Mouse (Mus musculus): ENCODE results near the gene Large2. TPM values are rescaled to one million over a fixed set of nuclear protein-coding genes. Genes with fewer than 3 reads are reported as not detected.

Gene Large2
- polyA plus RNA-seq, 1 experiment: 1.9 TPM

DNA sequence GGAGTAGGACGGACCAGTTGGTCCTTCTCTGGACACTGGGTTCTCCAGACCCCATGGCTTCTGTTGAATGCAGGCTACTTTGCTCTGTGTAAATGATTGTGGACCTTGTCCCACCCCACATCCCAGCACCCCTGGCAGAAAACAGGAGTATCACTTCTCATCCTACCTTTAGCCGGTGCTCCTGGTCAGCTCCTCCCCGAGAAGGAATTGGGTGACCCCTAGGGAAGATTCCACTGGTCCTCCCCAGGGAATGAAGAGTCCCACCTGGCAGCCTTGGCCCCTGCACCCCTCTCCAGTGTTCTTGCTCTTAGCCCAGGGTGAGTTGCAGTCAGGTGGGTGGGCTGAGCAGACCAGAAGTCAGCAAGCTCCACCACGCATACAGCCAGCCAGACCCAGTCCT is 10.6 kb downstream of the Large2 start:
- Histone ChIP-seq H3K4me1 (ENCODE audit: control insufficient read depth, insufficient read depth, insufficient read length) (no peaks in the 10 kb centered on the region), H3K27ac (ENCODE audit: insufficient read depth, low read length) (no peak overlapping the region), H3K27me3 (ENCODE audit: control insufficient read depth, insufficient read depth, low read length) (no peaks in the 10 kb centered on the region), H3K4me3 (ENCODE audit: extremely low read depth, insufficient read depth, insufficient read length) (no peak overlapping the region), H3K36me3 (ENCODE audit: control insufficient read depth, insufficient read depth, low read length) (peaks cover 11% of the 10 kb centered on the region)
- 90% methylated on average over 4 of the region's 4 CpGs for WGBS
- no peak for TF ChIP-seq CTCF (IDR thresholded peaks at IDR 0.05; ENCODE audit: extremely low read depth, insufficient read depth, insufficient read length, insufficient replicate concordance)
- no peak for TF ChIP-seq POLR2A (IDR thresholded peaks at IDR 0.05; ENCODE audit: low read depth, low read length)
- no peak for DNase-seq (ENCODE audit: low read depth in 1 of 2, low spot score in 2 of 2)

DNA sequence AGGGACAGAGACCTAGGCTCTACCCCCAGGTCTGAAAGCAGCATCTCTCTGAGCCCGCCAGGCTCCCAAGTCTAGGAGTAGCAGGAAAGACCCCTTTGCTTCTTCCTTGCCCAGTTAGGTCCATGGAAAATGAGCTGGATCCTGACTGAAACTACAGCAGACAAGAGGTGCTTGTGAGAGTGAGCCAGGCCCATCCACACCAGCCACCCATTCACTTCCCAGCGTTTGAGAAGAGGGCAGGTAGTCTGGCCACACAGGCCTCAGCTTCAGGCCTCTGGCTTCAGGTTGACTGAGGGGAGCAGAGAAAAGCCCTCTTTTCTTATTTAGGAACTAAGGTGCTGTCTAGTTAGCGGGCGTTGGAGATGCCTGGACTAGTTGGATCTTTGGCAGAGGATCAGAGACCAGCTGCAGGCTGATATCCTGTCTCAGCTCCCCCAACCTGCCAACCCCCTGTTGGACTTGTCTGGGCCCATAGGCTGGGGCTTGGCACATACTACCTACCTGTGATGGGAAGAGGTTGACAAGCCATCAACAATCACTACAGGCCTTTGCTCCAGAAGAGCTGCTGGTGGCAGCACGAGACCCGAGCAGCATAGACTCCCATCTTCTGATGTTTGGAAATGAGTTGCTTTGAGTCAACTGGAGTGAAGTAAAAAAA is 12.0 kb downstream of the Large2 start:
- no peak for TF ChIP-seq CTCF (IDR thresholded peaks at IDR 0.05; ENCODE audit: extremely low read depth, insufficient read depth, insufficient read length, insufficient replicate concordance)
- no peak for TF ChIP-seq POLR2A (IDR thresholded peaks at IDR 0.05; ENCODE audit: low read depth, low read length)
- H3K27me3 ChIP-seq (ENCODE audit: control insufficient read depth, insufficient read depth, low read length): no peaks in the 10 kb centered on the region
- no peaks in the 10 kb centered on the region for H3K4me1 ChIP-seq (ENCODE audit: control insufficient read depth, insufficient read depth, insufficient read length)
- WGBS: 88% methylated on average over 6 of the region's 6 CpGs
- DNase-seq (ENCODE audit: low read depth in 1 of 2, low spot score in 2 of 2): no peak
- no peak overlapping the region for H3K27ac ChIP-seq (ENCODE audit: insufficient read depth, low read length)
- H3K4me3 ChIP-seq (ENCODE audit: extremely low read depth, insufficient read depth, insufficient read length): no peak overlapping the region
- H3K36me3 ChIP-seq (ENCODE audit: control insufficient read depth, insufficient read depth, low read length): peaks cover 21% of the 10 kb centered on the region

- 96% methylated on average over 8 of the region's 8 CpGs for WGBS
- Histone ChIP-seq H3K4me1 (ENCODE audit: control insufficient read depth, insufficient read depth, insufficient read length) (no peaks in the 10 kb centered on the region), H3K27ac (ENCODE audit: insufficient read depth, low read length) (no peak overlapping the region), H3K27me3 (ENCODE audit: control insufficient read depth, insufficient read depth, low read length) (no peaks in the 10 kb centered on the region), H3K4me3 (ENCODE audit: extremely low read depth, insufficient read depth, insufficient read length) (no peak overlapping the region), H3K36me3 (ENCODE audit: control insufficient read depth, insufficient read depth, low read length) (peaks cover 27% of the 10 kb centered on the region)
- DNase-seq (ENCODE audit: low read depth in 1 of 2, low spot score in 2 of 2): no peak
- TF ChIP-seq CTCF (IDR thresholded peaks at IDR 0.05; ENCODE audit: extremely low read depth, insufficient read depth, insufficient read length, insufficient replicate concordance) (no peak), POLR2A (IDR thresholded peaks at IDR 0.05; ENCODE audit: low read depth, low read length) (no peak)
These were observed 12.9 kb downstream of the Large2 start for GRCm38 (mm10) chr2:92361795-92362194.

DNA sequence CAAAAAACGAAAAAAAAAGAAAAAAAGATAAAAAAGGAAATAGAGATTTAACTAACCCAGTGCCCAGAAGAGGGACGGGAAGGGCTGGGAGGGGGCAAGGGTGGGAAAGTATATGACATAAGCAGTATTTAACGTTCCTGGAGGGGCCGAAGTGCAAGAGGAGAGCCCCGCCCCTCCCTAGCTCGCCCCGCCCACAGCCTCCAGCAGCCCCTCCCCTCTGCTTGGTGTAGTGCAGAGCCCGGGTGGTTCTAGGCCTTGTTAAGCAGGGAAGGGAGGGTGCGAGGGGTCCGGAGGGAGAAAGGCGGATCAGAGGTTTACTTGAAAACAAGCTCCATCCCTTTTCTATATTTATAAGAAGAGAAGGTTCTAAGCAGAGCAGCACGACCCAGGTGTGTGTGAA is 13.8 kb downstream of the Large2 start:
- H3K4me3 ChIP-seq (ENCODE audit: extremely low read depth, insufficient read depth, insufficient read length): no peak overlapping the region
- no peak for DNase-seq (ENCODE audit: low read depth in 1 of 2, low spot score in 2 of 2)
- no peaks in the 10 kb centered on the region for H3K4me1 ChIP-seq (ENCODE audit: control insufficient read depth, insufficient read depth, insufficient read length)
- no peaks in the 10 kb centered on the region for H3K27me3 ChIP-seq (ENCODE audit: control insufficient read depth, insufficient read depth, low read length)
- peaks cover 27% of the 10 kb centered on the region for H3K36me3 ChIP-seq (ENCODE audit: control insufficient read depth, insufficient read depth, low read length)
- H3K27ac ChIP-seq (ENCODE audit: insufficient read depth, low read length): no peak overlapping the region
- TF ChIP-seq POLR2A (IDR thresholded peaks at IDR 0.05; ENCODE audit: low read depth, low read length) (no peak), CTCF (IDR thresholded peaks at IDR 0.05; ENCODE audit: extremely low read depth, insufficient read depth, insufficient read length, insufficient replicate concordance) (no peak)
- 74% methylated on average over 12 of the region's 12 CpGs for WGBS

- WGBS: 92% methylated on average over 25 of the region's 25 CpGs
- Histone ChIP-seq H3K27me3 (ENCODE audit: control insufficient read depth, insufficient read depth, low read length) (no peaks in the 10 kb centered on the region), H3K4me3 (ENCODE audit: extremely low read depth, insufficient read depth, insufficient read length) (no peak overlapping the region), H3K36me3 (ENCODE audit: control insufficient read depth, insufficient read depth, low read length) (peaks cover 27% of the 10 kb centered on the region), H3K27ac (ENCODE audit: insufficient read depth, low read length) (no peak overlapping the region), H3K4me1 (ENCODE audit: control insufficient read depth, insufficient read depth, insufficient read length) (no peaks in the 10 kb centered on the region)
- TF ChIP-seq CTCF (IDR thresholded peaks at IDR 0.05; ENCODE audit: extremely low read depth, insufficient read depth, insufficient read length, insufficient replicate concordance) (no peak), POLR2A (IDR thresholded peaks at IDR 0.05; ENCODE audit: low read depth, low read length) (no peak)
- DNase-seq (ENCODE audit: low read depth in 1 of 2, low spot score in 2 of 2): no peak
These were observed 14.4 kb downstream of the Large2 start for GRCm38 (mm10) chr2:92360186-92360823.

DNA sequence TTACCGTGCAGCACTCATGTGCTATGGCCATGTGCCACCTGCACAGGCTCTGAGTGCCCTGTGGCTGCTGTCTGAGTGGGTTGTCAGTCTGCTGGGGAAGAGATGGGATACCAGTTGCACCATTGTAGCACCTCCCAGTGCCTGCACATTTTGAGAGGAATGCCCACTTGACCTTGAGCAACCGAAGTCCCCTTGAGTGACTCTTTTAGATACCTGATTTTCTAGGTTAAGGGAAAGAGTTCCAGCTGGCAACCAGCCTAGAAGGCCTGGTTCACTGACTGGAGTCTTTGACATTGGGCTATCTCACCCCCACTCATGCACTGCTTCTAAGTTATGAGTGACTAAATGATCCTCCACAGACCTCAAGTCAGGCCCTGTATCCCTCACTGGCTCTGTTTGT is 15.4 kb downstream of the Large2 start:
- WGBS: 90% methylated on average over 2 of the region's 2 CpGs
- Histone ChIP-seq H3K27ac (ENCODE audit: insufficient read depth, low read length) (no peak overlapping the region), H3K36me3 (ENCODE audit: control insufficient read depth, insufficient read depth, low read length) (peaks cover 27% of the 10 kb centered on the region), H3K4me3 (ENCODE audit: extremely low read depth, insufficient read depth, insufficient read length) (no peak overlapping the region), H3K4me1 (ENCODE audit: control insufficient read depth, insufficient read depth, insufficient read length) (no peaks in the 10 kb centered on the region), H3K27me3 (ENCODE audit: control insufficient read depth, insufficient read depth, low read length) (no peaks in the 10 kb centered on the region)
- no peak for DNase-seq (ENCODE audit: low read depth in 1 of 2, low spot score in 2 of 2)
- TF ChIP-seq POLR2A (IDR thresholded peaks at IDR 0.05; ENCODE audit: low read depth, low read length) (no peak), CTCF (IDR thresholded peaks at IDR 0.05; ENCODE audit: extremely low read depth, insufficient read depth, insufficient read length, insufficient replicate concordance) (no peak)

DNA sequence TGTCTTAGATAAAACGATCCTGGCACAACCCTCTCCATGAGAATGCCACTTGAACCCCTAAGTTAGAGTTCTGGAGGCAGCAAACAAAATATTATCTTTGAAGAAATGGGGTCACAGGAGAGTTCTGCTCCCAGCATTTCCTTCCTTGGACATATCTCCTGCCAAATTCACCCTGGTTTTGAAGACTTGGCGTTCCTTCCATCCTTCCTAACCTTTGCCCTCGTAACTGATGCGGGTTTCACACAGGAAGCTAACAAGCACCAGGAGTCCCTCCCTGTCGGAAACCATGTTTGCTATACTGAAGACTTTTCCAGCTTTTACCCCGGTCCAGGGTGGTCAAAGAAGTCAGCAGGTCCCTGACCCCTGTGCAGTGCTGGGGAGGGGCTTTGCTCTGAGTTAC is 20.4 kb downstream of the Large2 start:
- no peak overlapping the region for H3K27ac ChIP-seq (ENCODE audit: insufficient read depth, low read length)
- no peak for DNase-seq (ENCODE audit: low read depth in 1 of 2, low spot score in 2 of 2)

More for the DNA sequence above, 20.4 kb downstream of the Large2 start:
- Histone ChIP-seq H3K4me3 (ENCODE audit: extremely low read depth, insufficient read depth, insufficient read length) (no peak overlapping the region), H3K27me3 (ENCODE audit: control insufficient read depth, insufficient read depth, low read length) (no peaks in the 10 kb centered on the region), H3K36me3 (ENCODE audit: control insufficient read depth, insufficient read depth, low read length) (peaks cover 31% of the 10 kb centered on the region), H3K4me1 (ENCODE audit: control insufficient read depth, insufficient read depth, insufficient read length) (no peaks in the 10 kb centered on the region)
- TF ChIP-seq POLR2A (IDR thresholded peaks at IDR 0.05; ENCODE audit: low read depth, low read length): no peak
- no peak for TF ChIP-seq CTCF (IDR thresholded peaks at IDR 0.05; ENCODE audit: extremely low read depth, insufficient read depth, insufficient read length, insufficient replicate concordance)
- 81% methylated on average over 6 of the region's 6 CpGs for WGBS
